Mouse (Mus musculus) forebrain, embryonic 11.5 days (tissue): ENCODE results near the gene Ppp2r2c. TPM values are rescaled to one million over a fixed set of nuclear protein-coding genes. Genes with fewer than 3 reads are reported as not detected.
A peak's percentile ranks its signal among the peaks of the same experiment; 100 is the strongest.

Source experiments
- ATAC-seq: fragments of 200-750 bp; cut with Nextera tagmentation; replicated peaks from 2 replicates; pipeline ENCODE4 v1.8.0; 2017; ENCODE audit warnings: moderate TSS enrichment; ENCODE audit not compliant: low FRiP score
- DNase-seq: peaks from one replicate; pipeline ENCODE4 v3.0.0-alpha.2; 2017; ENCODE audit warnings: low spot score
- H3K27ac ChIP-seq: fragments of 300-500 bp; sonication (generic); 2 replicates; pipeline ENCODE4 v1.5.1; 2014; ENCODE audit warnings: low read depth, low read length
- H3K27me3 ChIP-seq: fragments of 300-500 bp; sonication (generic); 2 replicates; pipeline ENCODE4 v1.6.1; 2014; ENCODE audit warnings: mild to moderate bottlenecking, low read length, mixed read lengths; ENCODE audit not compliant: control insufficient read depth, insufficient read depth
- H3K36me3 ChIP-seq: fragments of 300-500 bp; sonication (generic); 2 replicates; pipeline ENCODE4 v1.6.1; 2014; ENCODE audit warnings: mild to moderate bottlenecking, low read length, moderate library complexity, mixed read lengths; ENCODE audit not compliant: control insufficient read depth, insufficient read depth
- H3K4me1 ChIP-seq: fragments of 300-500 bp; sonication (generic); replicated peaks from 2 replicates; pipeline ENCODE4 v1.6.1; 2014; ENCODE audit warnings: low read length, mixed read lengths; ENCODE audit not compliant: control insufficient read depth, insufficient read depth
- H3K4me2 ChIP-seq: fragments of 300-500 bp; sonication (generic); 2 replicates; pipeline ENCODE4 v1.6.1; 2014; ENCODE audit warnings: low read depth, mild to moderate bottlenecking, low read length, moderate library complexity, mixed read lengths; ENCODE audit not compliant: severe bottlenecking
- H3K4me3 ChIP-seq: fragments of 300-500 bp; sonication (generic); 2 replicates; pipeline ENCODE4 v1.5.1; 2014; ENCODE audit warnings: low read depth, low read length
- H3K9ac ChIP-seq: fragments of 300-500 bp; sonication (generic); 2 replicates; pipeline ENCODE4 v1.6.1; 2014; ENCODE audit warnings: low read length
- H3K9me3 ChIP-seq: fragments of 300-500 bp; sonication (generic); 2 replicates; pipeline ENCODE4 v1.6.1; 2016; ENCODE audit warnings: low read length, mixed read lengths; ENCODE audit not compliant: control insufficient read depth
- WGBS: fragments of 180-500 bp; shearing (Covaris S2); extraction: QIAGEN DNeasy Blood & Tissue Kit; methylation state at CpG from one replicate; pipeline ENCODE4 v1.1.7; 2014; 5-methylcytosine and 5-hydroxymethylcytosine counted together
- polyA plus RNA-seq: library from polyadenylated mRNA; unstranded; fragments of >200 nt; fragmentation: Nextera tagmentation; extraction: Ambion mirVana; gene quantifications from 2 replicates; pipeline ENCODE4 v1.2.1, GENCODE M21; 2014

The Ppp2r2c gene
- polyA plus RNA-seq, 1 experiment from 2014 or later: 1.4 TPM

GRCm38 (mm10) chr5:36946445-36946844 lies 78.1 kb downstream of the Ppp2r2c start:
- Histone ChIP-seq H3K9me3 (no peaks in the 10 kb centered on the region), H3K4me3 (no peak overlapping the region), H3K4me2 (no peak overlapping the region), H3K27ac (no peak overlapping the region), H3K9ac (no peak overlapping the region), H3K27me3 (peaks cover 5% of the 10 kb centered on the region), H3K36me3 (no peaks in the 10 kb centered on the region), H3K4me1 (peaks cover 6% of the 10 kb centered on the region)
- 9% methylated on average over 5 of the region's 5 CpGs for WGBS
- ATAC-seq (peak; percentile 49), DNase-seq (peak; percentile 84)

- DNase-seq (peak; percentile 86), ATAC-seq (no peak)
- Histone ChIP-seq H3K27me3 (peaks cover 5% of the 10 kb centered on the region), H3K4me3 (no peak overlapping the region), H3K36me3 (no peaks in the 10 kb centered on the region), H3K4me2 (no peak overlapping the region), H3K9ac (no peak overlapping the region), H3K27ac (no peak overlapping the region), H3K4me1 (peaks cover 6% of the 10 kb centered on the region), H3K9me3 (no peaks in the 10 kb centered on the region)
- WGBS: 15% methylated on average over 3 of the region's 3 CpGs
These were observed 80.5 kb downstream of the Ppp2r2c start for GRCm38 (mm10) chr5:36948831-36949230.

GRCm38 (mm10) chr5:36950871-36951270 lies 82.6 kb downstream of the Ppp2r2c start:
- Histone ChIP-seq H3K4me1 (no peaks in the 10 kb centered on the region), H3K9me3 (no peaks in the 10 kb centered on the region), H3K4me2 (no peak overlapping the region), H3K27me3 (peaks cover 5% of the 10 kb centered on the region; the same call in 1 of the 2 replicates), H3K27ac (no peak overlapping the region), H3K4me3 (no peak overlapping the region), H3K9ac (no peak overlapping the region), H3K36me3 (no peaks in the 10 kb centered on the region)
- 61% methylated on average over 2 of the region's 2 CpGs for WGBS
- ATAC-seq (no peak), DNase-seq (no peak)

GRCm38 (mm10) chr5:36952311-36952710 lies 84.0 kb downstream of the Ppp2r2c start:
- peaks cover 5% of the 10 kb centered on the region; the same call in 1 of the 2 replicates for H3K27me3 ChIP-seq
- H3K27ac ChIP-seq: no peak overlapping the region
- no peak overlapping the region for H3K9ac ChIP-seq
- H3K4me2 ChIP-seq: no peak overlapping the region
- ATAC-seq: no peak
- no peak overlapping the region for H3K4me3 ChIP-seq
- no peaks in the 10 kb centered on the region for H3K9me3 ChIP-seq
- 93% methylated on average over 15 of the region's 15 CpGs for WGBS
- H3K36me3 ChIP-seq: no peaks in the 10 kb centered on the region
- no peak for DNase-seq
- H3K4me1 ChIP-seq: no peaks in the 10 kb centered on the region

GRCm38 (mm10) chr5:36955366-36955765 lies 87.1 kb downstream of the Ppp2r2c start:
- Histone ChIP-seq H3K27me3 (no peaks in the 10 kb centered on the region), H3K36me3 (no peaks in the 10 kb centered on the region), H3K9ac (no peak overlapping the region), H3K27ac (no peak overlapping the region), H3K4me3 (no peak overlapping the region), H3K4me2 (no peak overlapping the region), H3K4me1 (peaks cover 3% of the 10 kb centered on the region; the same call in 1 of the 2 replicates), H3K9me3 (no peaks in the 10 kb centered on the region)
- DNase-seq (peak; percentile 71), ATAC-seq (no peak)
- WGBS: 29% methylated on average over 4 of the region's 4 CpGs

- no peak overlapping the region for H3K27ac ChIP-seq
- H3K36me3 ChIP-seq: no peaks in the 10 kb centered on the region
- ATAC-seq (0 out of 2 replicates have a peak, but pooled peaks have one; percentile 56), DNase-seq (peak; percentile 84)
- H3K4me1 ChIP-seq: peaks cover 6% of the 10 kb centered on the region; the same call in 1 of the 2 replicates
- no peak overlapping the region for H3K9ac ChIP-seq
- H3K4me2 ChIP-seq: no peak overlapping the region
- 29% methylated on average over 5 of the region's 5 CpGs for WGBS
- H3K9me3 ChIP-seq: no peaks in the 10 kb centered on the region
- H3K4me3 ChIP-seq: no peak overlapping the region
- H3K27me3 ChIP-seq: no peaks in the 10 kb centered on the region
These were observed 90.5 kb downstream of the Ppp2r2c start for GRCm38 (mm10) chr5:36958837-36959236.

- 0 out of 2 replicates have a peak, but pooled peaks have one; percentile 18 for ATAC-seq
- peak overlapping the region; percentile 37; the same call in 1 of the 2 replicates for H3K27ac ChIP-seq
These were observed 92.2 kb downstream of the Ppp2r2c start for GRCm38 (mm10) chr5:36960501-36960900.

GRCm38 (mm10) chr5:36971587-36971986 lies 103.3 kb downstream of the Ppp2r2c start:
- no peaks in the 10 kb centered on the region; the same call in 1 of the 2 replicates for H3K36me3 ChIP-seq
- no peak overlapping the region for H3K9ac ChIP-seq
- no peaks in the 10 kb centered on the region for H3K9me3 ChIP-seq
- no peak overlapping the region for H3K4me2 ChIP-seq
- 90% methylated on average over 8 of the region's 8 CpGs for WGBS
- no peaks in the 10 kb centered on the region for H3K4me1 ChIP-seq
- no peak overlapping the region for H3K27ac ChIP-seq
- no peaks in the 10 kb centered on the region for H3K27me3 ChIP-seq
- ATAC-seq (no peak), DNase-seq (no peak)
- H3K4me3 ChIP-seq: no peak overlapping the region

More at GRCm38 (mm10) chr5:36960501-36960900, 92.2 kb downstream of the Ppp2r2c start:
- WGBS: 34% methylated on average over 5 of the region's 5 CpGs
- no peak overlapping the region for H3K9ac ChIP-seq
- H3K36me3 ChIP-seq: no peaks in the 10 kb centered on the region
- no peak overlapping the region for H3K4me3 ChIP-seq
- H3K9me3 ChIP-seq: no peaks in the 10 kb centered on the region
- no peak for DNase-seq
- H3K27me3 ChIP-seq: no peaks in the 10 kb centered on the region
- no peak overlapping the region for H3K4me2 ChIP-seq
- H3K4me1 ChIP-seq: peaks cover 6% of the 10 kb centered on the region; the same call in 1 of the 2 replicates

GRCm38 (mm10) chr5:36975336-36975735 lies 107.0 kb downstream of the Ppp2r2c start:
- H3K4me3 ChIP-seq: no peak overlapping the region
- H3K27me3 ChIP-seq: no peaks in the 10 kb centered on the region
- H3K36me3 ChIP-seq: no peaks in the 10 kb centered on the region; the same call in 1 of the 2 replicates
- DNase-seq (peak; percentile 42), ATAC-seq (no peak)
- no peak overlapping the region for H3K9ac ChIP-seq
- no peak overlapping the region for H3K27ac ChIP-seq
- no peak overlapping the region for H3K4me2 ChIP-seq
- no peaks in the 10 kb centered on the region for H3K4me1 ChIP-seq
- 81% methylated on average over 13 of the region's 13 CpGs for WGBS
- H3K9me3 ChIP-seq: no peaks in the 10 kb centered on the region
